Mouse (Mus musculus) heart, postnatal 14 days (tissue): ENCODE data around the gene Ankrd33b. TPM values are rescaled to one million over a fixed set of nuclear protein-coding genes. Genes with fewer than 3 reads are reported as not detected.

ENCODE experiments used
- DNase-seq, 2 experiments: peaks; one replicate each; pipeline ENCODE4 v3.0.0; 2021 to 2022
- intact Hi-C: fragments of 180-260 bp; cut with DNase I; formaldehyde crosslinking; loops from one replicate; pipeline ENCODE4 v1.15.1; 2025
- long read RNA-seq, 2 experiments: library from polyadenylated mRNA; stranded (forward); transcript quantifications; one replicate each; pipeline ENCODE4 v2.0.0; 2021
- total RNA-seq, 2 experiments: library from RNA; stranded (reverse); gene quantifications; 2 replicates each; pipeline ENCODE4 v1.2.3; 2021

Gene Ankrd33b
- total RNA-seq: 10 to 100 TPM; 21.8 TPM
- long read RNA-seq, experiment 1, full-length matches to known transcripts: 15 of 23 reads
- long read RNA-seq, experiment 1, partial matches to known transcripts: 0 of 23 reads
- long read RNA-seq, experiment 1, other reads (novel, unspliced or antisense): 8 of 23 reads
- long read RNA-seq, experiment 2, full-length matches to known transcripts: 10 of 16 reads
- long read RNA-seq, experiment 2, partial matches to known transcripts: 0 of 16 reads
- long read RNA-seq, experiment 2, other reads (novel, unspliced or antisense): 6 of 16 reads

- intact Hi-C loops: loop anchor here (2.0 to 5.0 kb wide), 4 partner anchors 49 to 235 kb away; partner anchors contain the start of genes Cct5, Fam173b and Ropn1l
- DNase-seq: peak; percentile 77 to 84
These were observed at the start of gene Ankrd33b for GRCm38 (mm10) chr15:31367481-31368200. Gene Ankrd33b, minus strand, starts transcription at chr15:31367726.

GRCm38 (mm10) chr15:31415181-31415580, 47.7 kb upstream of the Ankrd33b start:
- intact Hi-C loops: no loop called here
- DNase-seq: no peak

- intact Hi-C loops: no loop called here
- no peak for DNase-seq
These were observed 46.8 kb upstream of the Ankrd33b start for GRCm38 (mm10) chr15:31414179-31414898.

GRCm38 (mm10) chr15:31413662-31414061, 46.1 kb upstream of the Ankrd33b start:
- no peak for DNase-seq
- intact Hi-C loops: no loop called here

- intact Hi-C loops: no loop called here
- DNase-seq: peak in 1 of 2 experiments; percentile 44
These were observed 45.4 kb upstream of the Ankrd33b start for GRCm38 (mm10) chr15:31412933-31413332.

GRCm38 (mm10) chr15:31412436-31412835, 44.9 kb upstream of the Ankrd33b start:
- intact Hi-C loops: no loop called here
- no peak for DNase-seq

GRCm38 (mm10) chr15:31407490-31407889, 40.0 kb upstream of the Ankrd33b start:
- intact Hi-C loops: no loop called here
- DNase-seq: no peak

- intact Hi-C loops: no loop called here
- no peak for DNase-seq
These were observed 39.4 kb upstream of the Ankrd33b start for GRCm38 (mm10) chr15:31406881-31407280.

GRCm38 (mm10) chr15:31404346-31404745, 36.8 kb upstream of the Ankrd33b start:
- DNase-seq: no peak
- intact Hi-C loops: no loop called here

- DNase-seq: no peak
- intact Hi-C loops: no loop called here
These were observed 34.8 kb upstream of the Ankrd33b start for GRCm38 (mm10) chr15:31402200-31402892.

GRCm38 (mm10) chr15:31400974-31401373, 33.4 kb upstream of the Ankrd33b start:
- no peak for DNase-seq
- intact Hi-C loops: no loop called here

GRCm38 (mm10) chr15:31398769-31399168, 31.2 kb upstream of the Ankrd33b start:
- DNase-seq: no peak
- intact Hi-C loops: no loop called here

GRCm38 (mm10) chr15:31397379-31397778, 29.9 kb upstream of the Ankrd33b start:
- intact Hi-C loops: no loop called here
- no peak for DNase-seq

GRCm38 (mm10) chr15:31396755-31397154, 29.2 kb upstream of the Ankrd33b start:
- DNase-seq: peak; percentile 57 to 59
- intact Hi-C loops: no loop called here

GRCm38 (mm10) chr15:31395986-31396385, 28.5 kb upstream of the Ankrd33b start:
- no peak for DNase-seq
- intact Hi-C loops: no loop called here

GRCm38 (mm10) chr15:31393402-31393801, 25.9 kb upstream of the Ankrd33b start:
- DNase-seq: no peak
- intact Hi-C loops: no loop called here

- DNase-seq: no peak
- intact Hi-C loops: no loop called here
These were observed 25.2 kb upstream of the Ankrd33b start for GRCm38 (mm10) chr15:31392705-31393104.

- no peak for DNase-seq
- intact Hi-C loops: no loop called here
These were observed 24.6 kb upstream of the Ankrd33b start for GRCm38 (mm10) chr15:31392135-31392534.

- DNase-seq: peak; percentile 21 to 35
- intact Hi-C loops: no loop called here
These were observed 14.5 kb upstream of the Ankrd33b start for GRCm38 (mm10) chr15:31381936-31382468.

GRCm38 (mm10) chr15:31379471-31379870, 11.9 kb upstream of the Ankrd33b start:
- intact Hi-C loops: no loop called here

More at GRCm38 (mm10) chr15:31379471-31379870, 11.9 kb upstream of the Ankrd33b start:
- no peak for DNase-seq
